ENCODE assay signal across 11 mouse cellular contexts in genomic region chr5:121003781-121004180, GRCm38 (mm10). TPM values are rescaled to one million over a fixed set of nuclear protein-coding genes. Genes with fewer than 3 reads are reported as not detected.
DNase-seq lines count a peak whose midpoint lies in the region; ATAC-seq and TF ChIP-seq lines count a peak whose summit lies in the region.
"Had no signal": no experiment of that assay in that cellular context is flagged by ENCODE, and none has a peak within 500 bp of the region (broad histone marks: within the 10 kb centered on the region; RNA-seq: fewer than 3 reads in every experiment).

No protein-coding gene starts in this region.

- peak overlapping the region; percentile 9; the same call in 1 of the 2 replicates for H3K4me3 ChIP-seq in forebrain, embryonic 14.5 days (ENCODE audit: low read depth, low read length)
- H3K4me3 ChIP-seq in midbrain, postnatal 0 days (ENCODE audit: low read depth, low read length), result peak overlapping the region; percentile 1; the same call in 1 of the 2 replicates
- H3K4me3 ChIP-seq: heart, embryonic 13.5 days had no signal

- peak overlapping the region; percentile 60 for H3K27ac ChIP-seq in forebrain, embryonic 14.5 days (ENCODE audit: low read depth, low read length)
- H3K27ac ChIP-seq in midbrain, postnatal 0 days (ENCODE audit: low read depth, low read length), result no peak overlapping the region
- H3K27ac ChIP-seq: heart, embryonic 13.5 days had no signal

- H3K4me1 ChIP-seq in forebrain, embryonic 14.5 days (ENCODE audit: control insufficient read depth, insufficient read depth, low read length), result peaks cover 25% of the 10 kb centered on the region
- H3K4me1 ChIP-seq in midbrain, postnatal 0 days (ENCODE audit: insufficient read depth, low read length), result peaks cover 15% of the 10 kb centered on the region; the same call in 1 of the 2 replicates
- H3K4me1 ChIP-seq: heart, embryonic 13.5 days had no signal

- intact Hi-C loops in gastrocnemius, postnatal 36 days (cut with DNase I), result no loop called here

- no peaks in the 10 kb centered on the region for H3K27me3 ChIP-seq in forebrain, embryonic 14.5 days (replicated peaks; ENCODE audit: control insufficient read depth, insufficient read depth, low read length)
- no peaks in the 10 kb centered on the region for H3K27me3 ChIP-seq in midbrain, postnatal 0 days (ENCODE audit: insufficient read depth, low read length)

- H3K9ac ChIP-seq in forebrain, embryonic 14.5 days (ENCODE audit: low read length), result peak overlapping the region; percentile 52
- peak overlapping the region; percentile 46 for H3K9ac ChIP-seq in midbrain, postnatal 0 days (replicated peaks; ENCODE audit: low read length, poor library complexity, severe bottlenecking)
- H3K9ac ChIP-seq: heart, embryonic 13.5 days had no signal

- H3K36me3 ChIP-seq in forebrain, embryonic 14.5 days (ENCODE audit: control insufficient read depth, insufficient read depth, low read length), result no peaks in the 10 kb centered on the region
- H3K36me3 ChIP-seq in midbrain, postnatal 0 days (ENCODE audit: insufficient read depth, low read length), result no peaks in the 10 kb centered on the region
- H3K36me3 ChIP-seq: heart, embryonic 13.5 days had no signal

- no peak for TF ChIP-seq CTCF in midbrain, postnatal 0 days (IDR thresholded peaks at IDR 0.05)

- peak; percentile 4 for DNase-seq in embryo, embryonic 11 days
- no peak for DNase-seq in embryo, embryonic 10 days (ENCODE audit: low spot score)
- peak; percentile 42 for DNase-seq in Muller cell, postnatal 12 days (ENCODE audit: inconsistent ontology term)
- DNase-seq in forebrain, embryonic 14.5 days (ENCODE audit: low spot score), result peak; percentile 84
- DNase-seq in midbrain, postnatal 0 days (ENCODE audit: low spot score), result peak; percentile 80
- no peak for DNase-seq in kidney, adult 8-10 months
- DNase-seq in gastrocnemius, postnatal 36 days, result no peak
- no peak for DNase-seq in spleen, postnatal 10 days (ENCODE audit: low spot score in 2 of 2)
- DNase-seq: thymus, adult 2 months had no signal

- no peaks in the 10 kb centered on the region for H3K9me3 ChIP-seq in forebrain, embryonic 14.5 days (replicated peaks; ENCODE audit: control insufficient read depth, low read length)
- no peaks in the 10 kb centered on the region for H3K9me3 ChIP-seq in midbrain, postnatal 0 days (ENCODE audit: low read length)
- H3K9me3 ChIP-seq: heart, embryonic 13.5 days had no signal

- 2% methylated on average over 17 of the region's 17 CpGs for WGBS in forebrain, embryonic 14.5 days
- 11% methylated on average over 17 of the region's 17 CpGs for whole genome bisulfite sequencing in midbrain, postnatal 0 days

- H3K4me2 ChIP-seq in forebrain, embryonic 14.5 days (ENCODE audit: low read length), result peak overlapping the region; percentile 47
- peak overlapping the region; percentile 38 for H3K4me2 ChIP-seq in midbrain, postnatal 0 days (ENCODE audit: low read depth, low read length, poor library complexity, severe bottlenecking)
- H3K4me2 ChIP-seq: heart, embryonic 13.5 days had no signal

- ATAC-seq in forebrain, embryonic 14.5 days, result peak; percentile 63
- no peak for ATAC-seq in midbrain, postnatal 0 days (ENCODE audit: low FRiP score)

RNA-seq across cellular contexts. Expression of gene Rph3a, which starts 6.1 kb away (rescaled TPM):
- polyA plus RNA-seq in forebrain, embryonic 14.5 days (2014; fragmentation: Nextera tagmentation; extraction: Ambion mirVana), result 10.9 and 17.0 TPM in 2 replicates
- 43.6 and 44.6 TPM in 2 replicates for total RNA-seq in midbrain, postnatal 0 days (2014; rRNA removed)
- 33.3 and 35.5 TPM in 2 replicates for polyA plus RNA-seq in midbrain, postnatal 0 days (2015; fragmentation: Nextera tagmentation; extraction: Ambion mirVana)
- total RNA-seq in gastrocnemius, postnatal 36 days (2021), result not detected
- polyA plus RNA-seq: heart, embryonic 13.5 days; limb, embryonic 11.5 days had no signal

Comparison
In these comparisons a context has a peak if more than half of its experiments do, and no peak if none do; other contexts are left out.
1. DNase-seq: peak in embryo, embryonic 11 days (single experiment), Muller cell, postnatal 12 days (single experiment), forebrain, embryonic 14.5 days (single experiment) and midbrain, postnatal 0 days (single experiment); none in embryo, embryonic 10 days (single experiment), kidney, adult 8-10 months (0 of 2), gastrocnemius, postnatal 36 days (0 of 2) and spleen, postnatal 10 days (0 of 2).
2. RNA of gene Rph3a, which starts 6.1 kb away (total RNA-seq): 43.6 to 44.6 TPM in midbrain, postnatal 0 days; not detected in gastrocnemius, postnatal 36 days; every median in the first group is over 10 times any median in the second.